Mouse (Mus musculus): ENCODE measurements around the gene Pex11a. TPM values are rescaled to one million over a fixed set of nuclear protein-coding genes. Genes with fewer than 3 reads are reported as not detected.

The Pex11a gene
- total RNA-seq, 1 experiment: 4.3 TPM

DNA sequence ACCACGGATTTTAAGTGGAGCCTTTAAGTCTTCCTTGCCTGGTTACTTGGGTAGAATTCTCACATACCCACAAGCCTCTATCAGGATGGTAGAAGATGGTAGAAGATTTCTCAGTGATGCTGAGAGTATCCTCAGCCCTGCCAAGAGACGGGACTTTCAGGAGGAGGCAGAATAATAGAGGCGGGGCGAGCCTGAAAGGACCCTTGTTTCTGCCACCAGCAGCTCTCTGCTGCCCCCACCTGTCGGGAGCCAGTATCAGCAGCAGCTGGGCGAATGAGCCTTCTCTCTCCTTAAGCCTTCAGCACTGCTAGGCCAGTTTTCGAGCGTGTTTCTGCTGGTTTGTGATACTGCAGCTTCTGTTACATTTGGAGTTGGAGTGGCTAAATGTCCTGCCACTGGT is 13.8 kb downstream of the Pex11a start:
- H3K4me1 ChIP-seq (ENCODE audit: control insufficient read depth in 2 of 2, insufficient read depth in 2 of 2, low read length in 2 of 2, poor library complexity in 1 of 2): no peaks in the 10 kb centered on the region; a peak in 1 of 4 replicates
- H3K36me3 ChIP-seq (ENCODE audit: control insufficient read depth, insufficient read depth, low read length, poor library complexity, severe bottlenecking): no peaks in the 10 kb centered on the region
- H3K4me3 ChIP-seq (ENCODE audit: insufficient read depth in 1 of 2, low read depth in 1 of 2, low read length in 2 of 2, poor library complexity in 1 of 2, severe bottlenecking in 1 of 2): no peak overlapping the region
- peak; percentile 81 for DNase-seq (ENCODE audit: low read depth, low spot score)
- no peak for TF ChIP-seq MAFK (IDR thresholded peaks at IDR 0.05; ENCODE audit: insufficient read depth, low read depth, low read length)
- TF ChIP-seq ZNF384 (IDR thresholded peaks at IDR 0.05; ENCODE audit: low read depth, low read length): no peak
- no peak for TF ChIP-seq HCFC1 (IDR thresholded peaks at IDR 0.05; ENCODE audit: borderline replicate concordance, insufficient read depth, low read length)
- TF ChIP-seq ZC3H11A (IDR thresholded peaks at IDR 0.05; ENCODE audit: borderline replicate concordance, low read depth, low read length): peak; percentile 39; the same call in 1 of the 2 replicates
- TF ChIP-seq CHD2 (IDR thresholded peaks at IDR 0.05; ENCODE audit: low read depth, low read length): no peak
- no peaks in the 10 kb centered on the region for H3K9me3 ChIP-seq (ENCODE audit: control insufficient read depth, insufficient read depth, low read depth, low read length)
- in situ Hi-C loops (cut with MboI; ENCODE audit: low sequenced_read_pairs in 2 of 2, unreplicated experiment in 2 of 2): no loop called here
- H3K27ac ChIP-seq (ENCODE audit: insufficient read depth, low read depth, low read length, poor library complexity, severe bottlenecking): no peak overlapping the region
- H3K9ac ChIP-seq (ENCODE audit: insufficient read depth, low read depth, low read length, poor library complexity, severe bottlenecking): no peak overlapping the region

DNA sequence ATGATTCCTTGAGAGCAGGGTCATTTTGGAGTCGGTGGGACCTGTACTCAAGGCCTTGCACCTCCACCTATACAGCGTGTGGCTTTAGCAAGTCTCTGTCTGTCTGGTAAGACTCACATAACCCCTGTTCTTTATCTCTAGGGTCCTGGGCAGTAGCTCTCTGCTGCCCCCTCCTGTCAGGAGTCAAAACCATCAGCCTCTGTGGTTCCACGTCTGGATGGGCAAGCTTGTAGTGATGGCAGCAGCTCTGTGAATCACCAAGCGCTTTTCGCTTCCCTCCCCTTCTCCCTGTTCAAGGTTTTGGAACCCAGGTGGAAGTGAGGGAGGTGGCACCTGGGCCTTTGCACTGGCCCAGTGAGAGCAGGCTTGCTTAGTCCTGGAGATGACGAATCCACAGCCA is 14.7 kb downstream of the Pex11a start:
- TF ChIP-seq ZNF384 (IDR thresholded peaks at IDR 0.05; ENCODE audit: low read depth, low read length): no peak
- no peak for TF ChIP-seq ZC3H11A (IDR thresholded peaks at IDR 0.05; ENCODE audit: borderline replicate concordance, low read depth, low read length)
- TF ChIP-seq HCFC1 (IDR thresholded peaks at IDR 0.05; ENCODE audit: borderline replicate concordance, insufficient read depth, low read length): no peak
- no peak for TF ChIP-seq CHD2 (IDR thresholded peaks at IDR 0.05; ENCODE audit: low read depth, low read length)
- no peak for TF ChIP-seq MAFK (IDR thresholded peaks at IDR 0.05; ENCODE audit: insufficient read depth, low read depth, low read length)
- H3K9ac ChIP-seq (ENCODE audit: insufficient read depth, low read depth, low read length, poor library complexity, severe bottlenecking): no peak overlapping the region
- no peaks in the 10 kb centered on the region for H3K9me3 ChIP-seq (ENCODE audit: control insufficient read depth, insufficient read depth, low read depth, low read length)
- peak; percentile 87 for DNase-seq (ENCODE audit: low read depth, low spot score)
- in situ Hi-C loops (cut with MboI; ENCODE audit: low sequenced_read_pairs in 2 of 2, unreplicated experiment in 2 of 2): no loop called here
- H3K36me3 ChIP-seq (ENCODE audit: control insufficient read depth, insufficient read depth, low read length, poor library complexity, severe bottlenecking): no peaks in the 10 kb centered on the region
- H3K27ac ChIP-seq (ENCODE audit: insufficient read depth, low read depth, low read length, poor library complexity, severe bottlenecking): no peak overlapping the region
- no peaks in the 10 kb centered on the region; a peak in 1 of 4 replicates for H3K4me1 ChIP-seq (ENCODE audit: control insufficient read depth in 2 of 2, insufficient read depth in 2 of 2, low read length in 2 of 2, poor library complexity in 1 of 2)
- H3K4me3 ChIP-seq (ENCODE audit: insufficient read depth in 1 of 2, low read depth in 1 of 2, low read length in 2 of 2, poor library complexity in 1 of 2, severe bottlenecking in 1 of 2): no peak overlapping the region

DNA sequence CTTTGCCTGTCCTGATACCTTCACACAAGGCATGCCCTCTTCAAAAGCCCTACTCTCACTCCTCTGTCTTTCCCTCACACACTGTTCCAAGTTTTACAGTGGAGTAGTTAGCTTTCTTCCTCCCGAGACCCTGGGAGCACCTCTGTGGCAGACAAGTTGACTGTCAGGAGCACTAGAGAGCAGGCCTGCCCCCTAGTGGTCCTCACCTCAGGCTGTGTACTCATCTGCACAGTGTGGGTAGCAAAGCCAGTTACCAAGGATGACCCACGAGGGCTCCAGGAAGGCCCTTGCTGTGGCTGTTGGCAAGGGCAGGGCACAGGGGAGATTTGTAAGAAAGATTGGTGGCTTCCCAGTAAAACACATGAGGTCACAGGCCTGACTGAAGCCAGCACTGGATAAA is 15.8 kb downstream of the Pex11a start:
- no peak overlapping the region for H3K9ac ChIP-seq (ENCODE audit: insufficient read depth, low read depth, low read length, poor library complexity, severe bottlenecking)
- TF ChIP-seq ZC3H11A (IDR thresholded peaks at IDR 0.05; ENCODE audit: borderline replicate concordance, low read depth, low read length): no peak
- no peak for TF ChIP-seq CHD2 (IDR thresholded peaks at IDR 0.05; ENCODE audit: low read depth, low read length)
- TF ChIP-seq HCFC1 (IDR thresholded peaks at IDR 0.05; ENCODE audit: borderline replicate concordance, insufficient read depth, low read length): no peak
- in situ Hi-C loops (cut with MboI; ENCODE audit: low sequenced_read_pairs in 2 of 2, unreplicated experiment in 2 of 2): no loop called here

DNA sequence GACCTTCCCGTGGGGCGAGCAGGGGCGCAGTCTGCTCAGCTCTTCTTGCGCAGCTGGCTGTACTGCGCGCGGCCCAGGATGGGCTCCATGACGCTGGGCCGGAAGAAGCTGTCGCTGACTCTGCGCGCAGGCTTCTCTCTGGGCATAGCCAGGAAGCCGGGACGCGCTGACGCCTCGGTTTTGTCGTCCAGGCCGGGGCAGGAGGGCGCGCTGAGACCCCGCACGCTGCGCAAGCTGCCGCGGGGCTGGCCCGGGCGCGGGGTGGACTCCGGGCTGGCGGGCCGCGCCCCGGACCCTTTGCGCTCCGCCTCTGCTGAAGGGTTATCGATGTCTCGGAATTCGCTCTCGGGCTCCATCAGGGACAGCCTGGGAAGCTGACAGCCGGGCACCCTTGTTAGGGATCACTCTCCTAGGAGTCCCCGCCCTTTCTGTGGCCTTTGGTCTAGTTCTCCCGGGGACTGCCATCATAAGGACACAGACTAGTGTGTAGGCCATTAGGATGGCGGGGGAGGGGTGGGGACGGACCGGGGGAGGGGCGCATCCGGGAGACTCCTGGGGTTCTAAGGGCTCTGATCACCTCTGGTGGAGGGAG is 21.4 kb downstream of the Pex11a start:
- H3K27ac ChIP-seq (ENCODE audit: insufficient read depth, low read depth, low read length, poor library complexity, severe bottlenecking): no peak overlapping the region
- peak overlapping the region; percentile 77 to 84 for H3K4me3 ChIP-seq (ENCODE audit: insufficient read depth in 1 of 2, low read depth in 1 of 2, low read length in 2 of 2, poor library complexity in 1 of 2, severe bottlenecking in 1 of 2)
- H3K36me3 ChIP-seq (ENCODE audit: control insufficient read depth, insufficient read depth, low read length, poor library complexity, severe bottlenecking): no peaks in the 10 kb centered on the region
- in situ Hi-C loops (cut with MboI; ENCODE audit: low sequenced_read_pairs in 2 of 2, unreplicated experiment in 2 of 2): no loop called here
- DNase-seq (ENCODE audit: low read depth, low spot score): no peak
- peak overlapping the region; percentile 66 for H3K9ac ChIP-seq (ENCODE audit: insufficient read depth, low read depth, low read length, poor library complexity, severe bottlenecking)
- no peak for TF ChIP-seq CHD2 (IDR thresholded peaks at IDR 0.05; ENCODE audit: low read depth, low read length)
- no peak for TF ChIP-seq ZNF384 (IDR thresholded peaks at IDR 0.05; ENCODE audit: low read depth, low read length)
- no peak for TF ChIP-seq ZC3H11A (IDR thresholded peaks at IDR 0.05; ENCODE audit: borderline replicate concordance, low read depth, low read length)
- TF ChIP-seq HCFC1 (IDR thresholded peaks at IDR 0.05; ENCODE audit: borderline replicate concordance, insufficient read depth, low read length): no peak
- TF ChIP-seq MAFK (IDR thresholded peaks at IDR 0.05; ENCODE audit: insufficient read depth, low read depth, low read length): no peak
- 0 out of 4 replicates have a peak, but pooled peaks cover 2% of the 10 kb centered on the region in 2 experiments for H3K4me1 ChIP-seq (ENCODE audit: control insufficient read depth in 2 of 2, insufficient read depth in 2 of 2, low read length in 2 of 2, poor library complexity in 1 of 2)
- H3K9me3 ChIP-seq (ENCODE audit: control insufficient read depth, insufficient read depth, low read depth, low read length): no peaks in the 10 kb centered on the region

More for the DNA sequence above, 15.8 kb downstream of the Pex11a start:
- no peaks in the 10 kb centered on the region; a peak in 1 of 4 replicates for H3K4me1 ChIP-seq (ENCODE audit: control insufficient read depth in 2 of 2, insufficient read depth in 2 of 2, low read length in 2 of 2, poor library complexity in 1 of 2)
- H3K27ac ChIP-seq (ENCODE audit: insufficient read depth, low read depth, low read length, poor library complexity, severe bottlenecking): no peak overlapping the region
- H3K9me3 ChIP-seq (ENCODE audit: control insufficient read depth, insufficient read depth, low read depth, low read length): no peaks in the 10 kb centered on the region
- H3K36me3 ChIP-seq (ENCODE audit: control insufficient read depth, insufficient read depth, low read length, poor library complexity, severe bottlenecking): no peaks in the 10 kb centered on the region
- H3K4me3 ChIP-seq (ENCODE audit: insufficient read depth in 1 of 2, low read depth in 1 of 2, low read length in 2 of 2, poor library complexity in 1 of 2, severe bottlenecking in 1 of 2): no peak overlapping the region
- DNase-seq (ENCODE audit: low read depth, low spot score): no peak

Measured in ES-E14 (cell line).